Mouse (Mus musculus): Measurements from ENCODE around the gene Il9r. TPM values are rescaled to one million over a fixed set of nuclear protein-coding genes. Genes with fewer than 3 reads are reported as not detected.

Il9r gene
- polyA plus RNA-seq, 1 experiment from 2014 or later, result 0.05 TPM

DNA sequence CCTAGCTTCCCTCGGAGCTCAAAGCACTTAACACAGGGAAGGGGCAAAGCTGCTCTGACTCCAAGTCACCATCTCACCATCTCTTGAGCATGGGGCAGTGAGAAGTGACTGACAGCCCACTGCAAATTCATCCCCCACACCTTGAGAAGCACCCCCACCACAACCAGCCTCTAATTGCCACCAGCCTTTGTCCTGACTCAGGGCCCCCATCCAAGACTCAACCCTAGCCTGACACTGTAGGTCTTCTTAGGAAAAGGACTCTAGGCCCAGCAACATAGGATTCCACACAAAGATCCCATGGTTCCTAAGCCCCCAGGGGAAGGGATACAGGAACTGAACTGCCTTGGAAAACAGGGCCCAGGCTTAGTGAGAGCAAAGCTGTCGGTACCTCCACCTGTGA, 36.1 kb upstream of the Il9r start:
- Histone ChIP-seq H3K9ac (replicated peaks) (no peak overlapping the region), H3K4me2 (ENCODE audit: low read depth, low read length) (no peak overlapping the region), H3K27ac (ENCODE audit: low read depth) (no peak overlapping the region), H3K9me3 (ENCODE audit: low read length) (no peaks in the 10 kb centered on the region), H3K27me3 (ENCODE audit: insufficient read depth, low read length) (no peaks in the 10 kb centered on the region), H3K4me1 (ENCODE audit: insufficient read depth) (no peaks in the 10 kb centered on the region), H3K36me3 (replicated peaks; ENCODE audit: insufficient read depth, low read length) (peaks cover 82% of the 10 kb centered on the region), H3K4me3 (ENCODE audit: low read depth, low read length) (no peak overlapping the region)
- 86% methylated on average over 2 of the region's 2 CpGs for WGBS (ENCODE audit: insufficient replicate concordance)
- DNase-seq (no peak), ATAC-seq (no peak)
- TF ChIP-seq CTCF (IDR thresholded peaks at IDR 0.05; ENCODE audit: low read depth), result no peak
- no peak for TF ChIP-seq EP300 (IDR thresholded peaks at IDR 0.05; ENCODE audit: low read depth)

DNA sequence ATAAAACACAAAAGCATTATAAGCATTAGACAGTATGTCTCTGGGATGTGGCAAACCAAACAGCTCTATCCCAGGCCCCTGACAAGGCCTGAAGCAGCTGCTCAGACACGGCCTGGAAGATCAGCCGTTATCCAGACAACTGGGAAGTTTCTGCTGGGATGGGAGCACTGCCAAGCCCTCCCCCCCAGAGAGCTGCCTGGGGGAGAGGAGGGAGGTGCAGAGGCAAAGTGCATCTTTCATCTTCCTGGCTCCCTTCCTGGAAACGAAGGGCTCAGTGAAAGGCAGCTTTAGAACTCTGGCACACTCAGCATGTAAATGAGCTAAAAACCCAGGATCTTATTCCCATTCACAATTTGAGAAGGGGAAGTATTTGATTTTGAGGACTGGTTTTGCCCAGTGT, 35.6 kb upstream of the Il9r start:
- H3K4me1 ChIP-seq (ENCODE audit: insufficient read depth), result no peaks in the 10 kb centered on the region
- H3K36me3 ChIP-seq (replicated peaks; ENCODE audit: insufficient read depth, low read length), result peaks cover 80% of the 10 kb centered on the region
- no peak overlapping the region for H3K27ac ChIP-seq (ENCODE audit: low read depth)

DNA sequence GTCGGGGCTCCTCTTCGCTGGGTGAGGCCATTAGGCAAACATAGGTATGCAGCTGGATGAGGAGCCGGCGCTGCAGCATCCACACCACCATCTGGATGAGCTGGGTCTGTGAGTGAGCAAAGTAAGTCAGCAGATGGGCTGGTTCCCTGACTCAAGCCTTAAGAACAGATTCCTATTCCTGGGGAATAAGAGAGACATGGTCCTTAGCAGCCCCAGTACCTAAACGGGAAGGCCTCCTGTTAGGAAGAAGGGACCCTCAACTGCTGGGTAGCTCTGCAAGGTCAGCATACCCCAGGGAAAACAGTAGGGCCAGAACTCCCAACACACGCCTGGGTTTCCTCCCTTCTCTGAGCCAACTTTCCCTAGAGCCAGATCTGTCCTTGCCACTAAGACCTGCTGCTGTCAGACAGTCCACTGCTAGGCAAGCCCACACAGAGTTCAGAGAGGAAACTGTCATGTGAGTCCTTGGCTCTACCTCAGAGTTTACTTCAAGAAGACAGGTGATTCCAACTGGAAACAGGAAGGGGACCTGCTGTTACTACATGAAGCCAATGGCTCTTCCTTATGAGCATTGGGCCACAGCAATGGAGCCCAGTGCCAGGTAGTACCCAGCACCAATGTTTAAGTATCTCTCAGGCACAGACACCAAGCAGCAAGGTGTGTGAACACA, 34.9 kb upstream of the Il9r start:
- DNase-seq (no peak), ATAC-seq (no peak)
- Histone ChIP-seq H3K36me3 (replicated peaks; ENCODE audit: insufficient read depth, low read length) (peaks cover 81% of the 10 kb centered on the region), H3K27ac (ENCODE audit: low read depth) (no peak overlapping the region), H3K4me2 (ENCODE audit: low read depth, low read length) (no peak overlapping the region), H3K9me3 (ENCODE audit: low read length) (no peaks in the 10 kb centered on the region), H3K27me3 (ENCODE audit: insufficient read depth, low read length) (no peaks in the 10 kb centered on the region), H3K4me3 (ENCODE audit: low read depth, low read length) (no peak overlapping the region), H3K9ac (replicated peaks) (no peak overlapping the region), H3K4me1 (ENCODE audit: insufficient read depth) (no peaks in the 10 kb centered on the region)
- TF ChIP-seq EP300 (IDR thresholded peaks at IDR 0.05; ENCODE audit: low read depth) (no peak), CTCF (IDR thresholded peaks at IDR 0.05; ENCODE audit: low read depth) (no peak)
- 85% methylated on average over 6 of the region's 6 CpGs for WGBS (ENCODE audit: insufficient replicate concordance)

More for the DNA sequence above, 35.6 kb upstream of the Il9r start:
- Histone ChIP-seq H3K27me3 (ENCODE audit: insufficient read depth, low read length) (no peaks in the 10 kb centered on the region), H3K9me3 (ENCODE audit: low read length) (no peaks in the 10 kb centered on the region), H3K4me2 (ENCODE audit: low read depth, low read length) (no peak overlapping the region), H3K4me3 (ENCODE audit: low read depth, low read length) (no peak overlapping the region), H3K9ac (replicated peaks) (no peak overlapping the region)
- no peak for TF ChIP-seq CTCF (IDR thresholded peaks at IDR 0.05; ENCODE audit: low read depth)
- TF ChIP-seq EP300 (IDR thresholded peaks at IDR 0.05; ENCODE audit: low read depth), result no peak
- no peak for DNase-seq
- 59% methylated on average over 3 of the region's 3 CpGs for whole genome bisulfite sequencing (ENCODE audit: insufficient replicate concordance)
- ATAC-seq, result no peak

DNA sequence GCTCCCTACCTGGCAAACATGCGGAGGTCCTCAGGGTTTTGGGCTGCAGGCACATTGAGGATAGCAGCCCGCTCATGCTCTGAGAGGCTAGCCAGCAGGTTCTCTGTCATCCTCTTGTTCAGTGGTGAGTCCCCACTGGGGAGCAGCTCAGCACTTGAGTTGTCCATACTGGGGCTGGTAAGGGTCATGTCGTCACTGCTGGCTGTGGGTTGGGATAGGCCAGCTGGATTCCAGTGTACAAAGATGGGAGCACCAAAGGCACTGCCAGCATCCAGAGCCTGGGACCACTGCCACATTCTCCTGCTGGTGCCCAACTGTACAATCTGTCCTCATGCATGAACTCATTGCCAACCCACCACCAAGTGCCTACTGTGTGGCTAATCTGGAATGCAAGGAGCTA, 33.8 kb upstream of the Il9r start:
- H3K4me1 ChIP-seq (ENCODE audit: insufficient read depth), result no peaks in the 10 kb centered on the region
- no peak for DNase-seq
- TF ChIP-seq CTCF (IDR thresholded peaks at IDR 0.05; ENCODE audit: low read depth) (no peak), EP300 (IDR thresholded peaks at IDR 0.05; ENCODE audit: low read depth) (no peak)
- H3K4me2 ChIP-seq (ENCODE audit: low read depth, low read length), result no peak overlapping the region
- no peak for ATAC-seq
- no peak overlapping the region for H3K27ac ChIP-seq (ENCODE audit: low read depth)
- no peak overlapping the region for H3K9ac ChIP-seq (replicated peaks)
- H3K27me3 ChIP-seq (ENCODE audit: insufficient read depth, low read length), result no peaks in the 10 kb centered on the region
- 91% methylated on average over 3 of the region's 3 CpGs for WGBS (ENCODE audit: insufficient replicate concordance)
- no peak overlapping the region for H3K4me3 ChIP-seq (ENCODE audit: low read depth, low read length)
- H3K9me3 ChIP-seq (ENCODE audit: low read length), result no peaks in the 10 kb centered on the region
- peaks cover 86% of the 10 kb centered on the region for H3K36me3 ChIP-seq (replicated peaks; ENCODE audit: insufficient read depth, low read length)

DNA sequence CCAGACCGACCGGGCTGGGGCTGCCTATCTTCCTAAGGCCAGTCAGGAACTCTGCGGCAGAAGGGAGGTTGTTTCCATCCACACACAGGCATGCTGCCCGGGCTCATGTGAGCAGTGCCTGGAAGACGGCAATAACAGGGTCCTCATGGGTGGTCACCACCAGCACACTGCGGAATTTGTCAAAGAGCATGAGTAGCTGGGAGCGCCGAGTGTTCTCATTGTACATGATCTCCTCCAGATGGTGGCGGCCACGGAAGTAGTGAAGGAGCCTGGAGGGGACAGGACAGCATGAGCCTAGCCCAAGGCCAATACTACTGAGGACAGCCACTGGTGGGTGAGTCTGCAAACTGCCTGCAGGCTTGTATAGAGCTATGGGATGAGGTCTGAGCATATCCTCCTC, 32.8 kb upstream of the Il9r start:
- no peak for TF ChIP-seq CTCF (IDR thresholded peaks at IDR 0.05; ENCODE audit: low read depth)
- TF ChIP-seq EP300 (IDR thresholded peaks at IDR 0.05; ENCODE audit: low read depth), result no peak
- no peak overlapping the region for H3K9ac ChIP-seq (replicated peaks)
- no peaks in the 10 kb centered on the region for H3K4me1 ChIP-seq (ENCODE audit: insufficient read depth)
- DNase-seq (no peak), ATAC-seq (no peak)
- WGBS (ENCODE audit: insufficient replicate concordance), result 91% methylated on average over 10 of the region's 10 CpGs
- H3K36me3 ChIP-seq (replicated peaks; ENCODE audit: insufficient read depth, low read length), result peaks cover 79% of the 10 kb centered on the region
- H3K9me3 ChIP-seq (ENCODE audit: low read length), result no peaks in the 10 kb centered on the region
- no peaks in the 10 kb centered on the region for H3K27me3 ChIP-seq (ENCODE audit: insufficient read depth, low read length)
- no peak overlapping the region for H3K4me2 ChIP-seq (ENCODE audit: low read depth, low read length)
- no peak overlapping the region for H3K27ac ChIP-seq (ENCODE audit: low read depth)
- H3K4me3 ChIP-seq (ENCODE audit: low read depth, low read length), result no peak overlapping the region

DNA sequence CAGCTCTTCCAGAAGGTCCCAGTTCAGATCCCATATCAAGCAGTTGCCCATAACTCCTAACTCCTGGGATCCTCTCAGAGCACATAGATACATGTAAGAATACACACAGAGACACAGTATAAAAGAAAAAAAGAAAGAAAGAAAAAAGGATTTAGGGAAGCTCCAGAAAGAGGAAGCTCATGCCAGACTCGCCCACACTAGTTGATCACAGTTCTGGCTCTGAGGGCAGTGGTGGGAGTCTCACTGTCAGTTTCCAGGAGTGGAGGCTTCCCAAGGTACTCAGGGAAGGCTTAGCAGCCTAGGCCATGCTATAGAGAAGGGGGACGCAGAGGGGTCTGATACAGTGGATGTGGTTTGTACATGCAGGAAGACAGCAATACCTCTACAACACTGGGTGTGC, 31.0 kb upstream of the Il9r start:
- 71% methylated on average over 2 of the region's 2 CpGs for WGBS (ENCODE audit: insufficient replicate concordance)
- no peak for TF ChIP-seq CTCF (IDR thresholded peaks at IDR 0.05; ENCODE audit: low read depth)
- TF ChIP-seq EP300 (IDR thresholded peaks at IDR 0.05; ENCODE audit: low read depth), result no peak
- Histone ChIP-seq H3K36me3 (replicated peaks; ENCODE audit: insufficient read depth, low read length) (peaks cover 62% of the 10 kb centered on the region), H3K27me3 (ENCODE audit: insufficient read depth, low read length) (no peaks in the 10 kb centered on the region), H3K4me1 (ENCODE audit: insufficient read depth) (peaks cover 7% of the 10 kb centered on the region), H3K9ac (replicated peaks) (no peak overlapping the region), H3K4me3 (ENCODE audit: low read depth, low read length) (no peak overlapping the region), H3K9me3 (ENCODE audit: low read length) (no peaks in the 10 kb centered on the region), H3K4me2 (ENCODE audit: low read depth, low read length) (no peak overlapping the region), H3K27ac (ENCODE audit: low read depth) (no peak overlapping the region)
- ATAC-seq (no peak), DNase-seq (no peak)

Data from liver, postnatal 0 days (tissue).